Mouse (Mus musculus) lung, postnatal 0 days (tissue): Measurements from ENCODE around the gene Clec12a.

Experiments used
- CTCF ChIP-seq: IDR thresholded peaks from 2 replicates; pipeline ENCODE4 v1.5.1; 2016; ENCODE audit warnings: antibody characterized with exemption, mild to moderate bottlenecking
- EP300 ChIP-seq: IDR thresholded peaks from 2 replicates; pipeline ENCODE4 v1.6.1; 2016; ENCODE audit warnings: antibody characterized with exemption, mild to moderate bottlenecking, control low read depth

DNA sequence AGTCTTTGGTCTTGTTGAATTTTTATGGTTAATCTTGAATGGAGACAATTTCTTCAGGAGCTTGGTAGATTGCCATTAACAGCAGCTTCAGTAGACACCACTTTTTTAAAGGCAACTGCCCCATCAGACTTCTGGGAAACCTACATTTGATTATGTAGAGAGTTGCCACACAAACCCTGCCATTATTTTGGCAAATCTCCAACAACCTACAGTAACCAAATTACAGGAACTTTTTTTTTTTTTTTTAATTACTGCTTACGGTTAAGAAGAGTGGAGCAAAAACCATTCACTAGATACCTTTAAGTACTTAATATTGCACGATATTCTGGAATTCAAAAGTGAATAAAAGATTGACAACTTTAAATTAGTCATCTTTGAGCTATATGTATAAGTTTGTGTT, 17.0 kb downstream of the Clec12a start:
- TF ChIP-seq CTCF (no peak), EP300 (no peak)
